Mouse (Mus musculus): ENCODE measurements around the gene Tcerg1l.

DNA sequence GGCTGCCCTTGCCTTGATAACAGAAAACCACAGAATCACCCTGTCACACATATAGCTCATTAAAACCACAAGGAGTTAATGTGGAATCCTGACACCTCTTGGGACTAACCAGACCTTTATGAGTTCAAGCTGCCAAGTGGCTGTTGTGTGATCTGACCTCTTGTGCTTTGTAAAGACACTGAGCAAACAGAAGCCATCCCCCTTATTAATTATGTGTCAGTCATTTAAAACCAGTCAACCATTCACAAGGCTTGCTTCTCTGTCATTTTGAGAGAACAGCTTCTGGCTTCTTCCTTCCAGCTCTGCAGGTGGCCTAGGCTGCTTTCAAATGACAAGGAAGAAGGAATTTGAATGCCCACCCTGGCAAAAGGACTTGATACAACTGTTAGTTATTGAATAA is 33.9 kb upstream of the Tcerg1l start:
- no peak for TF ChIP-seq CTCF (IDR thresholded peaks at IDR 0.05; ENCODE audit: insufficient read depth, low read depth, low read length)
- TF ChIP-seq POLR2A (IDR thresholded peaks at IDR 0.05; ENCODE audit: insufficient read depth, low read depth, low read length): no peak

Measured in olfactory bulb, adult 2 months (tissue).